Mouse (Mus musculus) CH12.LX (cell line): ENCODE measurements around the gene Erbb4. TPM values are rescaled to one million over a fixed set of nuclear protein-coding genes. Genes with fewer than 3 reads are reported as not detected.

Source experiments
- DNase-seq: peaks from one replicate; pipeline ENCODE4 v3.0.0-alpha.2; 2013; ENCODE audit errors: extremely low read depth
- H3K27ac ChIP-seq: 2 replicates; pipeline ENCODE4 v1.5.1; 2012; ENCODE audit warnings: low read depth, mild to moderate bottlenecking, control low read depth, moderate library complexity; ENCODE audit not compliant: insufficient read depth
- H3K27me3 ChIP-seq: replicated peaks from 2 replicates; pipeline ENCODE3; 2012; ENCODE audit warnings: inconsistent platforms
- H3K36me3 ChIP-seq, 2 experiments: replicated peaks in 1 of 2; 2 replicates each; pipeline versions ENCODE3 to v1.6.1; 2012; ENCODE audit warnings: inconsistent platforms in 1 of 2, low read length in 1 of 2, mild to moderate bottlenecking in 1 of 2, mixed read lengths in 1 of 2, moderate library complexity in 1 of 2; ENCODE audit not compliant: control insufficient read depth in 1 of 2, insufficient read depth in 1 of 2
- H3K4me1 ChIP-seq, 2 experiments: 2 replicates each; pipeline ENCODE4 v1.6.1; 2012; ENCODE audit warnings: inconsistent platforms in 1 of 2, moderate library complexity in 1 of 2; ENCODE audit not compliant: insufficient read depth in 2 of 2, control insufficient read depth in 1 of 2
- H3K4me2 ChIP-seq: 2 replicates; pipeline ENCODE4 v1.6.1; 2012; ENCODE audit warnings: low read depth, mild to moderate bottlenecking, control low read depth; ENCODE audit not compliant: poor library complexity, insufficient read depth, severe bottlenecking
- H3K4me3 ChIP-seq, 3 experiments: fragments of 150-350 bp in 1 of 3; sonication (generic) in 1 of 3; replicated peaks in 1 of 3; 2 replicates each; pipeline versions ENCODE3 to v1.5.1; 2011 to 2012; ENCODE audit warnings: low read depth in 2 of 3, low read length in 2 of 3, mild to moderate bottlenecking in 2 of 3, moderate library complexity in 2 of 3, control low read depth in 1 of 3, improper control_type of control experiment in 1 of 3, inconsistent platforms in 1 of 3, mixed read lengths in 1 of 3; ENCODE audit not compliant: poor library complexity in 1 of 3
- H3K79me2 ChIP-seq: replicated peaks from 2 replicates; pipeline ENCODE4 v1.6.1; 2012; ENCODE audit warnings: mild to moderate bottlenecking, moderate library complexity; ENCODE audit not compliant: control insufficient read depth, poor library complexity, insufficient read depth, severe bottlenecking; ENCODE audit errors: extremely low read depth
- H3K9ac ChIP-seq: 2 replicates; pipeline ENCODE4 v1.6.1; 2012; ENCODE audit warnings: low read depth, mild to moderate bottlenecking, control low read depth, moderate library complexity; ENCODE audit not compliant: insufficient read depth
- H3K9me3 ChIP-seq: replicated peaks from 2 replicates; pipeline ENCODE3; 2012; ENCODE audit warnings: low read length, inconsistent platforms, mixed read lengths
- CHD2 ChIP-seq: IDR thresholded peaks from 2 replicates; pipeline ENCODE4 v1.6.1; 2011; ENCODE audit warnings: low read length, improper control_type of control experiment
- CTCF ChIP-seq, 2 experiments: IDR thresholded peaks in 1 of 2; conservative IDR thresholded peaks in 1 of 2; 2 replicates each; pipeline ENCODE4 v1.5.1; 2011 to 2012; ENCODE audit warnings: low read depth in 2 of 2, low read length in 2 of 2, improper control_type of control experiment in 1 of 2, inconsistent platforms in 1 of 2, mild to moderate bottlenecking in 1 of 2, moderate library complexity in 1 of 2
- HCFC1 ChIP-seq: IDR thresholded peaks from 2 replicates; pipeline ENCODE4 v1.6.1; 2012; ENCODE audit warnings: low read depth, mild to moderate bottlenecking, inconsistent platforms, low read length, improper control_type of control experiment
- IRF4 ChIP-seq: IDR thresholded peaks from 2 replicates; pipeline ENCODE4 v1.6.1; 2014; ENCODE audit warnings: low read depth, mild to moderate bottlenecking, inconsistent platforms, low read length, improper control_type of control experiment
- JUN ChIP-seq: IDR thresholded peaks from 2 replicates; pipeline ENCODE4 v1.6.1; 2011; ENCODE audit warnings: low read depth, mild to moderate bottlenecking, low read length, improper control_type of control experiment, moderate library complexity; ENCODE audit not compliant: insufficient read depth
- JUND ChIP-seq: conservative IDR thresholded peaks from 2 replicates; pipeline ENCODE4 v1.6.1; 2011; ENCODE audit warnings: low read depth, low read length, improper control_type of control experiment
- KAT2A ChIP-seq: IDR thresholded peaks from 2 replicates; pipeline ENCODE4 v1.6.1; 2012; ENCODE audit warnings: low read length, improper control_type of control experiment, inconsistent platforms; ENCODE audit not compliant: insufficient replicate concordance
- MAFK ChIP-seq: IDR thresholded peaks from 2 replicates; pipeline ENCODE4 v1.6.1; 2011; ENCODE audit warnings: low read length, improper control_type of control experiment; ENCODE audit not compliant: insufficient replicate concordance
- MAZ ChIP-seq: IDR thresholded peaks from 2 replicates; pipeline ENCODE4 v1.6.1; 2012; ENCODE audit warnings: low read depth, mild to moderate bottlenecking, inconsistent platforms, low read length, improper control_type of control experiment, moderate library complexity
- MXI1 ChIP-seq: IDR thresholded peaks from 2 replicates; pipeline ENCODE4 v1.6.1; 2011; ENCODE audit warnings: mild to moderate bottlenecking, low read depth, low read length, improper control_type of control experiment
- NRF1 ChIP-seq: IDR thresholded peaks from 2 replicates; pipeline ENCODE4 v1.6.1; 2014; ENCODE audit warnings: low read depth, mild to moderate bottlenecking, inconsistent platforms, low read length, improper control_type of control experiment, moderate library complexity
- POLR2A ChIP-seq: IDR thresholded peaks from 2 replicates; pipeline ENCODE4 v1.6.1; 2011; ENCODE audit warnings: low read depth, mild to moderate bottlenecking, improper control_type of control experiment, low read length
- POLR2AphosphoS2 ChIP-seq: IDR thresholded peaks from 2 replicates; pipeline ENCODE4 v1.6.1; 2011; ENCODE audit warnings: low read depth, low read length, improper control_type of control experiment
- SMC3 ChIP-seq: IDR thresholded peaks from 2 replicates; pipeline ENCODE4 v1.6.1; 2011; ENCODE audit warnings: low read depth, low read length, improper control_type of control experiment
- TBP ChIP-seq: conservative IDR thresholded peaks from 2 replicates; pipeline ENCODE4 v1.6.1; 2011; ENCODE audit warnings: low read depth, low read length, improper control_type of control experiment
- UBTF ChIP-seq: IDR thresholded peaks from 2 replicates; pipeline ENCODE4 v1.6.1; 2012; ENCODE audit warnings: low read depth, mild to moderate bottlenecking, inconsistent platforms, low read length, improper control_type of control experiment, moderate library complexity
- ZC3H11A ChIP-seq: IDR thresholded peaks from 2 replicates; pipeline ENCODE4 v1.6.1; 2012; ENCODE audit warnings: low read depth, mild to moderate bottlenecking, inconsistent platforms, low read length, improper control_type of control experiment
- ZKSCAN1 ChIP-seq: IDR thresholded peaks from 2 replicates; pipeline ENCODE4 v1.6.1; 2012; ENCODE audit warnings: low read depth, inconsistent platforms, low read length, improper control_type of control experiment, borderline replicate concordance
- ZMIZ1 ChIP-seq: IDR thresholded peaks from 2 replicates; pipeline ENCODE4 v1.6.1; 2012; ENCODE audit warnings: low read depth, mild to moderate bottlenecking, inconsistent platforms, low read length, improper control_type of control experiment
- dilution Hi-C: fragments of 300-500 bp; cut with MboI; formaldehyde crosslinking; loops from 2 replicates; pipeline ENCODE4 v1.14.3; 2020; ENCODE audit warnings: low sequenced_read_pairs; ENCODE audit not compliant: extremely low pct_unique_long_range_greater_than_20kb, extremely low pct_ligation_motif_present
- in situ Hi-C: fragments of 300-500 bp; cut with MboI; formaldehyde crosslinking; loops from 3 replicates; pipeline ENCODE4 v1.14.3; 2019; ENCODE audit warnings: low sequenced_read_pairs, low pct_ligation_motif_present, low pct_unique_long_range_greater_than_20kb, mixed read lengths
- polyA plus RNA-seq: library from polyadenylated mRNA; unstranded; fragments of >175 nt; gene quantifications from 2 replicates; pipeline ENCODE4 v1.2.1, GENCODE M21; 2012; ENCODE audit warnings: low read depth; ENCODE audit not compliant: insufficient read length
- total RNA-seq, 2 experiments: library from RNA; depleted of rRNA; stranded (reverse); fragments of 300-350 nt in 1 of 2; fragments of >200 nt in 1 of 2; gene quantifications; 2 replicates each; pipeline ENCODE4 v1.2.3; 2012 to 2014

Gene Erbb4
- total and polyA plus RNA-seq, 3 experiments, result not detected

DNA sequence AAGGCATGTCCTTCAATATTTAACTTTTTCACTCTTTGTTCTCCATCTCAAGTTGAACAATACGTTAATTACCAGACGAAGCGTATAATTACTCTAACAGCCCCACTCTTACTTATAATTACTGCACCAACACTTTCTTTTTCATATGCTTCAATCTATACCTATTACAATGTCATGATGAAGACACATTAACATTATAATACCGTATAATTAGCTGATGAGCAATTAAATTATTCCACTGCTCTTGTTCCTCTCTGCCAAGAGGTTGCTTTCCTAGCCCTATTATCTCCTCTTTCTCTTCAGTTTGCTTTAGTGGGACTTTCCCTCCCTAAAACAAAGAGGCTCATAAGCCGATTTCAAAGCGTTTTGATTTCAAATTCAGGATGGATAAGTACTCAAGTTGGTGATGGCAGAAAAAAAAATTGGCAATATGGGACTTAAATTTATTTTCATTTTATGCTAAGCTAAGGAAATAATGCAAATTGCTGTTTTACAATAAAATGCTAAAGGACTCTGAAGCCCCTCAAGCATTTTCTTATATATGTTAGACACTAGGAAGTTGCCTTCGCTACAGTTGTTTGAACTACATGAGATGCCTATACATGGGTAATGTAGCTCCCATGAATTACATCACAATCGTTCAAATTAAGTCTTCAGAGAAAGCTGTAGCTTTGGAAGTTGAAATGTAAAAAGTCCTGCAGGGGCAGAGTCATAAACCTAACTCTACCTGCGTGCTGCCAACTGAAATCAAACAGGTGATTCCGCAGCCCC lies 440.8 kb downstream of the Erbb4 start:
- H3K36me3 ChIP-seq, result no peaks in the 10 kb centered on the region
- peaks cover 26% of the 10 kb centered on the region for H3K9me3 ChIP-seq
- in situ Hi-C loops (no loop called here), dilution Hi-C loops (no loop called here)
- DNase-seq, result no peak
- H3K4me3 ChIP-seq, result no peak overlapping the region
- no peaks in the 10 kb centered on the region for H3K79me2 ChIP-seq
- no peak overlapping the region for H3K27ac ChIP-seq
- no peaks in the 10 kb centered on the region for H3K4me1 ChIP-seq
- TF ChIP-seq NRF1, result no peak
- TF ChIP-seq POLR2AphosphoS2, result no peak
- no peak for TF ChIP-seq TBP
- TF ChIP-seq ZKSCAN1, result no peak
- no peak for TF ChIP-seq MAZ
- TF ChIP-seq UBTF, result no peak
- TF ChIP-seq MXI1, result no peak
- no peak for TF ChIP-seq ZC3H11A
- no peak for TF ChIP-seq ZMIZ1
- no peak for TF ChIP-seq POLR2A
- no peak for TF ChIP-seq SMC3
- TF ChIP-seq CTCF (conservative IDR thresholded peaks at IDR 0.05 in 1 of 2, IDR thresholded peaks at IDR 0.05 in 1 of 2; ENCODE audit: low read depth in 2 of 2, low read length in 2 of 2), result no peak
- TF ChIP-seq CHD2, result no peak
- TF ChIP-seq MAFK, result no peak
- no peak for TF ChIP-seq HCFC1
- no peak for TF ChIP-seq KAT2A
- no peaks in the 10 kb centered on the region for H3K27me3 ChIP-seq
- H3K9ac ChIP-seq, result no peak overlapping the region
- H3K4me2 ChIP-seq, result no peak overlapping the region

DNA sequence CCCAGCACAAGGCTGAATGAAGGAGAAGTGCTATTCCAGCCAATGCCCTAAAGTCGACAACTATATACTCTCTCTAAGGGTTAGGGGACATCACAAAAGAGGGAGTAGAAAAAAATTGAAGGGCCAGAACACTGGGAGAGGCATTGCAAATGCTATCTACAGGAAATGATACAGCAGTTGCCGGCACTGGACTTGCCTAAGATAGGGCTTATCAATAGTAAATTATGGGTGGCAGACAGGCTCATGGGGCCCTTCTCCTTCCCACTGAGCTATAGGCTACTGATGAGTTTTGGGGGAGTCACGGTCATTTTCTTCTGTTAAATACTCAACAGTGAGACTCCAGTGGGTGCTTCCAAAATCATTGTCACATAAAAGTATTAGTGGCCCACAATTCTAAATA lies 517.4 kb downstream of the Erbb4 start:
- Histone ChIP-seq H3K4me2 (no peak overlapping the region), H3K4me3 (no peak overlapping the region), H3K9me3 (peaks cover 10% of the 10 kb centered on the region), H3K4me1 (no peaks in the 10 kb centered on the region), H3K27ac (no peak overlapping the region), H3K9ac (no peak overlapping the region), H3K36me3 (no peaks in the 10 kb centered on the region), H3K79me2 (no peaks in the 10 kb centered on the region), H3K27me3 (no peaks in the 10 kb centered on the region)
- no peak for TF ChIP-seq JUN
- no peak for TF ChIP-seq IRF4
- TF ChIP-seq JUND, result no peak
- no peak for TF ChIP-seq HCFC1
- no peak for TF ChIP-seq KAT2A
- in situ Hi-C loops, result no loop called here
- dilution Hi-C loops, result no loop called here
- no peak for DNase-seq
